Mouse (Mus musculus): Measurements from ENCODE around the gene Elavl3. TPM values are rescaled to one million over a fixed set of nuclear protein-coding genes. Genes with fewer than 3 reads are reported as not detected.

Gene Elavl3
- polyA plus RNA-seq, 1 experiment from 2014 or later: 0.12 TPM

GRCm38 (mm10) chr9:22064341-22064740 is 12.5 kb upstream of the Elavl3 start:
- TF ChIP-seq CTCF (IDR thresholded peaks at IDR 0.05; ENCODE audit: low read depth): no peak
- Histone ChIP-seq H3K4me1 (replicated peaks; ENCODE audit: insufficient read depth, low read length) (no peaks in the 10 kb centered on the region), H3K36me3 (ENCODE audit: insufficient read depth, low read length) (peaks cover 43% of the 10 kb centered on the region), H3K4me3 (replicated peaks; ENCODE audit: low read depth, low read length) (no peak overlapping the region), H3K4me2 (ENCODE audit: low read length) (no peak overlapping the region), H3K27me3 (ENCODE audit: insufficient read depth, low read length) (no peaks in the 10 kb centered on the region), H3K9ac (ENCODE audit: low read depth, low read length) (no peak overlapping the region), H3K9me3 (replicated peaks; ENCODE audit: low read length) (no peaks in the 10 kb centered on the region), H3K27ac (no peak overlapping the region)
- DNase-seq (ENCODE audit: low spot score) (no peak), ATAC-seq (replicated peaks; ENCODE audit: low FRiP score, low read depth) (0 out of 2 replicates have a peak, but pooled peaks have one; percentile 14)
- 94% methylated on average over 3 of the region's 3 CpGs for WGBS

GRCm38 (mm10) chr9:22061339-22061738 is 9.5 kb upstream of the Elavl3 start:
- H3K27ac ChIP-seq: no peak overlapping the region
- no peak for ATAC-seq (replicated peaks; ENCODE audit: low FRiP score, low read depth)
- no peak for DNase-seq (ENCODE audit: low spot score)
- no peaks in the 10 kb centered on the region for H3K4me1 ChIP-seq (replicated peaks; ENCODE audit: insufficient read depth, low read length)
- H3K27me3 ChIP-seq (ENCODE audit: insufficient read depth, low read length): no peaks in the 10 kb centered on the region
- H3K9ac ChIP-seq (ENCODE audit: low read depth, low read length): no peak overlapping the region
- peaks cover 56% of the 10 kb centered on the region for H3K36me3 ChIP-seq (ENCODE audit: insufficient read depth, low read length)
- H3K9me3 ChIP-seq (replicated peaks; ENCODE audit: low read length): no peaks in the 10 kb centered on the region
- H3K4me2 ChIP-seq (ENCODE audit: low read length): no peak overlapping the region
- 84% methylated on average over 2 of the region's 2 CpGs for WGBS
- TF ChIP-seq CTCF (IDR thresholded peaks at IDR 0.05; ENCODE audit: low read depth): no peak
- no peak overlapping the region for H3K4me3 ChIP-seq (replicated peaks; ENCODE audit: low read depth, low read length)

GRCm38 (mm10) chr9:22058011-22058424 is 6.2 kb upstream of the Elavl3 start:
- ATAC-seq (replicated peaks; ENCODE audit: low FRiP score, low read depth) (no peak), DNase-seq (ENCODE audit: low spot score) (no peak)
- 92% methylated on average over 9 of the region's 9 CpGs for WGBS
- Histone ChIP-seq H3K36me3 (ENCODE audit: insufficient read depth, low read length) (peaks cover 30% of the 10 kb centered on the region), H3K27me3 (ENCODE audit: insufficient read depth, low read length) (peaks cover 8% of the 10 kb centered on the region; the same call in 1 of the 2 replicates), H3K4me3 (replicated peaks; ENCODE audit: low read depth, low read length) (no peak overlapping the region), H3K9me3 (replicated peaks; ENCODE audit: low read length) (no peaks in the 10 kb centered on the region), H3K9ac (ENCODE audit: low read depth, low read length) (no peak overlapping the region), H3K27ac (no peak overlapping the region), H3K4me1 (replicated peaks; ENCODE audit: insufficient read depth, low read length) (peaks cover 6% of the 10 kb centered on the region; the same call in 1 of the 2 replicates), H3K4me2 (ENCODE audit: low read length) (no peak overlapping the region)
- TF ChIP-seq CTCF (IDR thresholded peaks at IDR 0.05; ENCODE audit: low read depth): no peak

- H3K9me3 ChIP-seq (replicated peaks; ENCODE audit: low read length): no peaks in the 10 kb centered on the region
- ATAC-seq (replicated peaks; ENCODE audit: low FRiP score, low read depth): no peak
- no peak for TF ChIP-seq CTCF (IDR thresholded peaks at IDR 0.05; ENCODE audit: low read depth)
- peaks cover 16% of the 10 kb centered on the region for H3K27me3 ChIP-seq (ENCODE audit: insufficient read depth, low read length)
- no peak overlapping the region for H3K27ac ChIP-seq
- H3K4me2 ChIP-seq (ENCODE audit: low read length): no peak overlapping the region
- H3K4me3 ChIP-seq (replicated peaks; ENCODE audit: low read depth, low read length): no peak overlapping the region
- no peak overlapping the region for H3K9ac ChIP-seq (ENCODE audit: low read depth, low read length)
- no peak for DNase-seq (ENCODE audit: low spot score)
- H3K4me1 ChIP-seq (replicated peaks; ENCODE audit: insufficient read depth, low read length): peaks cover 6% of the 10 kb centered on the region; the same call in 1 of the 2 replicates
- peaks cover 28% of the 10 kb centered on the region for H3K36me3 ChIP-seq (ENCODE audit: insufficient read depth, low read length)
- 93% methylated on average over 9 of the region's 9 CpGs for WGBS
These were observed 5.3 kb upstream of the Elavl3 start for GRCm38 (mm10) chr9:22057031-22057517.

GRCm38 (mm10) chr9:22056303-22056910 is 4.6 kb upstream of the Elavl3 start:
- H3K4me1 ChIP-seq (replicated peaks; ENCODE audit: insufficient read depth, low read length): peaks cover 6% of the 10 kb centered on the region; the same call in 1 of the 2 replicates
- DNase-seq (ENCODE audit: low spot score): no peak
- WGBS: 77% methylated on average over 9 of the region's 9 CpGs

GRCm38 (mm10) chr9:22055713-22056112 is 3.9 kb upstream of the Elavl3 start:
- no peak overlapping the region for H3K9ac ChIP-seq (ENCODE audit: low read depth, low read length)
- WGBS: 36% methylated on average over 29 of the region's 29 CpGs
- peaks cover 30% of the 10 kb centered on the region for H3K27me3 ChIP-seq (ENCODE audit: insufficient read depth, low read length)

More at GRCm38 (mm10) chr9:22056303-22056910, 4.6 kb upstream of the Elavl3 start:
- TF ChIP-seq CTCF (IDR thresholded peaks at IDR 0.05; ENCODE audit: low read depth): no peak
- ATAC-seq (replicated peaks; ENCODE audit: low FRiP score, low read depth): no peak
- Histone ChIP-seq H3K27ac (no peak overlapping the region), H3K36me3 (ENCODE audit: insufficient read depth, low read length) (peaks cover 23% of the 10 kb centered on the region), H3K9ac (ENCODE audit: low read depth, low read length) (no peak overlapping the region), H3K4me2 (ENCODE audit: low read length) (no peak overlapping the region), H3K27me3 (ENCODE audit: insufficient read depth, low read length) (peaks cover 23% of the 10 kb centered on the region), H3K9me3 (replicated peaks; ENCODE audit: low read length) (no peaks in the 10 kb centered on the region), H3K4me3 (replicated peaks; ENCODE audit: low read depth, low read length) (no peak overlapping the region)

More at GRCm38 (mm10) chr9:22055713-22056112, 3.9 kb upstream of the Elavl3 start:
- no peak overlapping the region for H3K4me2 ChIP-seq (ENCODE audit: low read length)
- no peak overlapping the region for H3K27ac ChIP-seq
- TF ChIP-seq CTCF (IDR thresholded peaks at IDR 0.05; ENCODE audit: low read depth): no peak
- DNase-seq (ENCODE audit: low spot score) (no peak), ATAC-seq (replicated peaks; ENCODE audit: low FRiP score, low read depth) (no peak)
- H3K4me1 ChIP-seq (replicated peaks; ENCODE audit: insufficient read depth, low read length): peaks cover 11% of the 10 kb centered on the region; the same call in 1 of the 2 replicates
- H3K9me3 ChIP-seq (replicated peaks; ENCODE audit: low read length): no peaks in the 10 kb centered on the region
- H3K36me3 ChIP-seq (ENCODE audit: insufficient read depth, low read length): peaks cover 19% of the 10 kb centered on the region; the same call in 1 of the 2 replicates
- H3K4me3 ChIP-seq (replicated peaks; ENCODE audit: low read depth, low read length): no peak overlapping the region
